Mouse (Mus musculus) heart, postnatal 0 days (tissue): ENCODE measurements around the gene Chd6. TPM values are rescaled to one million over a fixed set of nuclear protein-coding genes. Genes with fewer than 3 reads are reported as not detected.
"Not testable (repeated sequence)": the region's sequence is repeated elsewhere in the genome, so short reads cannot be mapped to it uniquely, and the experiment has no call there.

Experiments
- ATAC-seq: fragments of 200-750 bp; cut with Nextera tagmentation; 2 replicates; pipeline ENCODE4 v1.8.0; 2017; ENCODE audit warnings: low read depth, moderate number of reproducible peaks, moderate library complexity; ENCODE audit not compliant: insufficient read depth
- DNase-seq: peaks from one replicate; pipeline ENCODE4 v3.0.0-alpha.2; 2016; ENCODE audit warnings: low spot score
- H3K27ac ChIP-seq: fragments of 300-500 bp; sonication (generic); 2 replicates; pipeline ENCODE4 v1.5.1; 2014; ENCODE audit warnings: low read depth, mild to moderate bottlenecking
- H3K27me3 ChIP-seq: fragments of 300-500 bp; sonication (generic); 2 replicates; pipeline ENCODE4 v1.6.1; 2014; ENCODE audit warnings: low read length, mixed read lengths; ENCODE audit not compliant: control insufficient read depth, insufficient read depth
- H3K36me3 ChIP-seq: fragments of 300-500 bp; sonication (generic); replicated peaks from 2 replicates; pipeline ENCODE4 v1.6.1; 2014; ENCODE audit warnings: low read length, mixed read lengths; ENCODE audit not compliant: control insufficient read depth, insufficient read depth
- H3K4me1 ChIP-seq: fragments of 300-500 bp; sonication (generic); 2 replicates; pipeline ENCODE4 v1.6.1; 2014; ENCODE audit warnings: antibody characterized with exemption; ENCODE audit not compliant: control insufficient read depth, insufficient read depth
- H3K4me2 ChIP-seq: fragments of 300-500 bp; sonication (generic); 2 replicates; pipeline ENCODE4 v1.6.1; 2014; ENCODE audit warnings: low read depth, mild to moderate bottlenecking, low read length, moderate library complexity
- H3K4me3 ChIP-seq: fragments of 300-500 bp; sonication (generic); 2 replicates; pipeline ENCODE4 v1.5.1; 2014; ENCODE audit warnings: low read depth, low read length
- H3K9ac ChIP-seq: fragments of 300-500 bp; sonication (generic); replicated peaks from 2 replicates; pipeline ENCODE4 v1.6.1; 2014; ENCODE audit warnings: low read depth, low read length, mixed read lengths
- H3K9me3 ChIP-seq: fragments of 300-500 bp; sonication (generic); replicated peaks from 2 replicates; pipeline ENCODE4 v1.6.1; 2016; ENCODE audit warnings: low read length; ENCODE audit not compliant: control insufficient read depth
- CTCF ChIP-seq: IDR thresholded peaks from 2 replicates; pipeline ENCODE4 v1.5.1; 2016; ENCODE audit warnings: antibody characterized with exemption, control low read depth, low read depth
- EP300 ChIP-seq: IDR thresholded peaks from 2 replicates; pipeline ENCODE4 v1.6.1; 2016; ENCODE audit warnings: antibody characterized with exemption, low read depth
- WGBS: fragments of 180-500 bp; shearing (Covaris S2); extraction: QIAGEN DNeasy Blood & Tissue Kit; methylation state at CpG from one replicate; pipeline ENCODE4 v1.1.7; 2014; 5-methylcytosine and 5-hydroxymethylcytosine counted together
- polyA plus RNA-seq: library from polyadenylated mRNA; unstranded; fragments of >200 nt; fragmentation: Nextera tagmentation; extraction: Ambion mirVana; gene quantifications from 2 replicates; pipeline ENCODE4 v1.2.1, GENCODE M21; 2015
- total RNA-seq: library from RNA; depleted of rRNA; stranded (reverse); fragments of >200 nt; gene quantifications from 2 replicates; pipeline ENCODE4 v1.2.3, GENCODE M21; 2014; ENCODE audit warnings: low replicate concordance

The Chd6 gene
- total and polyA plus RNA-seq, 2 experiments from 2014 or later = 14.5 to 37.7 TPM

DNA sequence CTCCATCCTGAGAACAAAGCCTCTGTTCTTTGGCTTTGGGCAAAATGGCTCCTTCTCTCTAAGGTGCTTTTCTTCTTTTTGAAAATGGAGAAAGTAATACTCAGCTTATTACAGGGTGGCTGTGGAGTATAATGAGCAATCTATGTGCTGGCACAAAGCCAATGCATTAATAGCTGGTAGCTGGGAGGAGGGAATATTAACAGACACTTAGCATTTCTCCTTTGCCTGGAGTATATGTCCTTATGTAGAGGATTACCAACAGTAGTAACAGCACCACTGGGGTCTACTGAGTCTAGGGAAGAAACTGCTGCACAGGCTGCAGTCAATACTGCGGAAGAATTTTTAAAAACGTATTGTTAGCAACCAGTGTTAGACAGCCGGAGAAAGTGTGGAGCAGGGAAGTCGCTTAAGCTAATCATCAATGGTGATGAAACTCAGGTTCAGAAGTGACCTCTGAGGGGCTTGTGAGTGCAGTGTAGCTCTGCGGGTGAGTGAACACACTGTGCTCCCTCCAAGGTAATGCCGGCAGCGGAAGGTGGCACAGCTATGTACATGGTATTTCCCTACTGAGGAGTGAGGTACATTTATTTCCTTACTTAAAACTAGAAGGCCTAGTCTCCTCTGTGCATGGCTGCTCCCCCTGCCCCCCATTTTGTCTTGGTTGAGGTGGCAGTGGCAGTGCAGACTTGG lies 136.6 kb downstream of the Chd6 start:
- TF ChIP-seq EP300 = no peak
- no peak for TF ChIP-seq CTCF
- H3K27ac ChIP-seq = no peak overlapping the region
- H3K36me3 ChIP-seq = peaks cover 90% of the 10 kb centered on the region
- ATAC-seq (no peak), DNase-seq (no peak)
- H3K4me2 ChIP-seq = no peak overlapping the region
- no peaks in the 10 kb centered on the region for H3K27me3 ChIP-seq
- 97% methylated on average over 7 of the region's 7 CpGs for WGBS
- H3K9me3 ChIP-seq = no peaks in the 10 kb centered on the region
- H3K9ac ChIP-seq = no peak overlapping the region
- peaks cover 3% of the 10 kb centered on the region; the same call in 1 of the 2 replicates for H3K4me1 ChIP-seq
- H3K4me3 ChIP-seq = no peak overlapping the region

DNA sequence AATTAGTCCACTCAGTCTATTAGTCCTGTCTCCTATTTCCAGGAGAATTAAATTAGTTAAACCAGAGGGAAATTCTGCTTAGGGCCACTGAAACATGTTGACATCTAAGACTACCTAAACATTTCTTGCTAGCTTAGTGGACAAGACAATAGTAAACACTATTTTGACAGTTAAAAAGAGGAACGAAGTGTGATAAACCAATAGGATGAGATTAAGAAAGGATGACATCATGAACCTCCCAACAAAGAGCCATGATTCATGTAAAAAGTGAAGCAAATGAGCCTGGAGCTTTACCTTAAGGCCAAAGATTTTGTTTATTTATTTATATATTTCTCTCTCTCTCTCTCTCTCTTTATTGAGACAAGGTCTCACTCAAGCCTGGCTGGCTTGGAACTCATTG lies 146.7 kb downstream of the Chd6 start:
- no peaks in the 10 kb centered on the region for H3K4me1 ChIP-seq
- no peak overlapping the region for H3K4me2 ChIP-seq
- no peak overlapping the region for H3K27ac ChIP-seq
- H3K4me3 ChIP-seq = no peak overlapping the region
- no peaks in the 10 kb centered on the region for H3K27me3 ChIP-seq
- H3K9me3 ChIP-seq = no peaks in the 10 kb centered on the region
- TF ChIP-seq EP300 (no peak), CTCF (no peak)
- no peak overlapping the region for H3K9ac ChIP-seq
- H3K36me3 ChIP-seq = peaks cover 86% of the 10 kb centered on the region
- 85% methylated on average over 1 of the region's 1 CpGs for WGBS
- ATAC-seq = no peak
- no peak for DNase-seq

DNA sequence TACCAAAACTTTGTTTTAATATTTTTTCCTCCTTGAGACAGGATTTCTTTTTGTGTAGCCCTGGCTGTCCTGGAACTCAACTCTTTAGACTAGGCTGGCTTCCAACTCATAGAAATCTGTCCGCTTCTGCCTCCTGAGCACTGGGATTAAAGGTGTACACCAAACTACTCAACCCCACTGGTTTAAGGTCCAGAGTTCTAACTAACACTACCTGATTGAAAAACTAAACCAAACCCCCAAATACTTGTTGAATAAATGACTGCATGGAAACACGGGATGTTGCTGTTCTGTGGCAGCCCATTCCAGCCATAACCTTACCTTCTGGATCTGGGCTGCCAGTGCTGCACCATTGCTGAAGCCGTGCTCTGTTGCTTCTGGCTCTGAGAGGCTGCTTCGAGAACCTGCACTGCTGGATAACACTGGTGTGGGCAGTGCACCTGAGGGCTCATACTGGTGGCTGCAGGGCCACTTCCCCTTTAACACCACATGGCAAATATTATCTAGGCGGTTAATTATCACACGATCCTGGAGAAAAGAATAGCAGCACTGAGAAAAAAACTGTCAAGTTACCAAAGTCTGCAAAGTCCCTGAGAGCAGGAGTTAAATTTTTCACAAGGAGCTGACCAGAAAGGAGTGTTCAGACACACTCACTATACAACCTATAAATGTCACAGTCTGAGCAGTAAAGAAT lies 147.8 kb downstream of the Chd6 start:
- Histone ChIP-seq H3K4me1 (peaks cover 2% of the 10 kb centered on the region; the same call in 1 of the 2 replicates), H3K4me3 (no peak overlapping the region), H3K4me2 (no peak overlapping the region), H3K9ac (no peak overlapping the region), H3K27me3 (no peaks in the 10 kb centered on the region), H3K27ac (no peak overlapping the region), H3K9me3 (no peaks in the 10 kb centered on the region), H3K36me3 (peaks cover 85% of the 10 kb centered on the region)
- WGBS = 84% methylated on average over 6 of the region's 6 CpGs
- ATAC-seq (no peak), DNase-seq (no peak)
- TF ChIP-seq EP300 = no peak
- no peak for TF ChIP-seq CTCF

GRCm38 (mm10) chr2:160959901-160960300 lies 149.0 kb downstream of the Chd6 start:
- H3K27ac ChIP-seq = no peak overlapping the region
- no peaks in the 10 kb centered on the region for H3K27me3 ChIP-seq
- H3K4me3 ChIP-seq = no peak overlapping the region
- ATAC-seq (no peak), DNase-seq (no peak)
- peaks cover 8% of the 10 kb centered on the region; the same call in 1 of the 2 replicates for H3K4me1 ChIP-seq
- no peak overlapping the region for H3K9ac ChIP-seq
- H3K9me3 ChIP-seq = no peaks in the 10 kb centered on the region
- H3K36me3 ChIP-seq = peaks cover 85% of the 10 kb centered on the region
- WGBS = 83% methylated on average over 5 of the region's 5 CpGs
- no peak for TF ChIP-seq EP300
- no peak for TF ChIP-seq CTCF
- no peak overlapping the region for H3K4me2 ChIP-seq

- no peaks in the 10 kb centered on the region for H3K9me3 ChIP-seq
- TF ChIP-seq CTCF (peak; percentile 48), EP300 (no peak)
- H3K27me3 ChIP-seq = no peaks in the 10 kb centered on the region
- peaks cover 16% of the 10 kb centered on the region for H3K4me1 ChIP-seq
- no peak for DNase-seq
- no peak for ATAC-seq
- no peak overlapping the region for H3K4me3 ChIP-seq
- H3K36me3 ChIP-seq = peaks cover 85% of the 10 kb centered on the region
- no peak overlapping the region for H3K27ac ChIP-seq
- no peak overlapping the region for H3K9ac ChIP-seq
- WGBS = 83% methylated on average over 5 of the region's 5 CpGs
- H3K4me2 ChIP-seq = no peak overlapping the region
These were observed 150.1 kb downstream of the Chd6 start for GRCm38 (mm10) chr2:160958737-160959136.

- not testable (repeated sequence) for H3K4me2 ChIP-seq, H3K27me3 ChIP-seq, H3K9me3 ChIP-seq, H3K27ac ChIP-seq, DNase-seq, H3K9ac ChIP-seq, ATAC-seq, H3K4me3 ChIP-seq
- H3K4me1 ChIP-seq = peaks cover 22% of the 10 kb centered on the region
- peaks cover 83% of the 10 kb centered on the region for H3K36me3 ChIP-seq
These were observed 151.1 kb downstream of the Chd6 start for GRCm38 (mm10) chr2:160957801-160958200.

DNA sequence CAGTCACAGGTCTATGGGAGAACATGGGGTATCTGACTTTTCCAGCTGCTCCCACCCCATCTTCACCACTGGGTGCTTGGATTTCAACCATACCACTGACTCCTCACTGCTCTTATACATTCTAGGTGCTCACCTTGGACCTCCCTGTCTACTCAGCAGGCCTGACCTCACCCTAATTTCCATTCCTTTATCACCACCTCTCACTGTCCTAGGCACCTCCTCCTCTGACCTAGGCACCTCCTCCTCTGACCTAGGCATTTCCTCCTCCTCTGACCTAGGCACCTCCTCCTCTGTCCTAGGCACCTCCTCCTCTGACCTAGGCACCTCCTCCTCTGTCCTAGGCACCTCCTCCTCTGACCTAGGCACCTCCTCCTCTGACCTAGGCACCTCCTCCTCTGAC lies 151.6 kb downstream of the Chd6 start:
- ATAC-seq, H3K27me3 ChIP-seq, H3K27ac ChIP-seq, H3K4me2 ChIP-seq, H3K9ac ChIP-seq, H3K4me3 ChIP-seq, DNase-seq, H3K9me3 ChIP-seq: not testable (repeated sequence)
- Histone ChIP-seq H3K36me3 (peaks cover 78% of the 10 kb centered on the region), H3K4me1 (peaks cover 22% of the 10 kb centered on the region)
